Mouse (Mus musculus) layer of hippocampus, postnatal 10 days (tissue): ENCODE data around the gene Emc6. TPM values are rescaled to one million over a fixed set of nuclear protein-coding genes. Genes with fewer than 3 reads are reported as not detected.

ENCODE experiments used
- DNase-seq, 2 experiments: peaks; one replicate each; pipeline ENCODE4 v3.0.0; 2021; ENCODE audit warnings: low spot score in 2 of 2
- long read RNA-seq: library from polyadenylated mRNA; stranded (forward); transcript quantifications from one replicate; pipeline ENCODE4 v2.0.0, GENCODE M21; 2023
- total RNA-seq, 2 experiments: library from RNA; stranded (reverse); gene quantifications; 2 replicates each; pipeline ENCODE4 v1.2.3; 2021

Gene Emc6
- 10 to 100 TPM; 69.1 to 79.6 TPM for total RNA-seq
- long read RNA-seq, transcript Emc6-201 (2 exons, 1,332 nt), result major isoform, 97 of 108 reads
- long read RNA-seq, partial matches to known transcripts, result 0 of 108 reads
- long read RNA-seq, other reads (novel, unspliced or antisense), result 9 of 108 reads

GRCm38 (mm10) chr11:73176608-73177508, at the start of gene Emc6, which contains the start of gene Tax1bp3:
Gene Emc6 (minus strand): TSS chr11:73177037.
Gene Tax1bp3 (plus strand): TSS chr11:73177083.
- peak; percentile 94 to 96 for DNase-seq

GRCm38 (mm10) chr11:73225856-73226255, 49.0 kb upstream of the Emc6 start:
- DNase-seq, result no peak

GRCm38 (mm10) chr11:73223966-73224365, 47.1 kb upstream of the Emc6 start:
- DNase-seq, result no peak

GRCm38 (mm10) chr11:73222846-73223245, 46.0 kb upstream of the Emc6 start:
- DNase-seq, result no peak

- no peak for DNase-seq
These were observed 43.8 kb upstream of the Emc6 start for GRCm38 (mm10) chr11:73220651-73221050.

- no peak for DNase-seq
These were observed 42.8 kb upstream of the Emc6 start for GRCm38 (mm10) chr11:73219671-73220070.

GRCm38 (mm10) chr11:73213956-73214355, 37.1 kb upstream of the Emc6 start:
- no peak for DNase-seq

- no peak for DNase-seq
These were observed 30.8 kb upstream of the Emc6 start for GRCm38 (mm10) chr11:73207621-73208020.

GRCm38 (mm10) chr11:73205194-73205593, 28.4 kb upstream of the Emc6 start:
- DNase-seq, result no peak

- no peak for DNase-seq
These were observed 27.1 kb upstream of the Emc6 start for GRCm38 (mm10) chr11:73203895-73204294.

GRCm38 (mm10) chr11:73201597-73201996, 24.8 kb upstream of the Emc6 start:
- no peak for DNase-seq

GRCm38 (mm10) chr11:73201021-73201420, 24.2 kb upstream of the Emc6 start:
- DNase-seq, result no peak

GRCm38 (mm10) chr11:73199879-73200278, 23.0 kb upstream of the Emc6 start:
- no peak for DNase-seq

- DNase-seq, result peak; percentile 96 to 97
These were observed 22.4 kb upstream of the Emc6 start, which contains the start of gene Shpk for GRCm38 (mm10) chr11:73199230-73199712. Gene Shpk (plus strand): TSS chr11:73199460.

GRCm38 (mm10) chr11:73198603-73199229, 21.9 kb upstream of the Emc6 start, which contains the start of gene Ctns:
Gene Ctns (minus strand): TSS chr11:73199042.
- DNase-seq, result no peak

- DNase-seq, result no peak
These were observed 21.4 kb upstream of the Emc6 start for GRCm38 (mm10) chr11:73198190-73198589.

GRCm38 (mm10) chr11:73194444-73194843, 17.6 kb upstream of the Emc6 start:
- no peak for DNase-seq

- peak in 1 of 2 experiments; percentile 26 for DNase-seq
These were observed 16.2 kb upstream of the Emc6 start for GRCm38 (mm10) chr11:73193047-73193446.

GRCm38 (mm10) chr11:73187231-73187630, 10.4 kb upstream of the Emc6 start:
- DNase-seq, result no peak

GRCm38 (mm10) chr11:73185872-73186615, 9.2 kb upstream of the Emc6 start:
- DNase-seq, result no peak

- no peak for DNase-seq
These were observed 1.1 kb upstream of the Emc6 start for GRCm38 (mm10) chr11:73177895-73178294.
